In genomic region chr2:157736854-157737850, GRCm38 (mm10) we compare ENCODE assay signal across 8 mouse cellular contexts. TPM values are rescaled to one million over a fixed set of nuclear protein-coding genes. Genes with fewer than 3 reads are reported as not detected.
DNase-seq lines count a peak whose midpoint lies in the region; ATAC-seq and TF ChIP-seq lines count a peak whose summit lies in the region.

TSS of gene Ctnnbl1 (plus strand) at chr2:157737401.

- WGBS in forebrain, embryonic 10.5 days = 12% methylated on average over 44 of the region's 44 CpGs
- WGBS in heart, embryonic 15.5 days = 11% methylated on average over 44 of the region's 44 CpGs
- 9% methylated on average over 44 of the region's 44 CpGs for WGBS in liver, embryonic 14.5 days (ENCODE audit: insufficient replicate concordance)
- 12% methylated on average over 44 of the region's 44 CpGs for WGBS in neural tube, embryonic 11.5 days
- WGBS in stomach, postnatal 0 days = 11% methylated on average over 44 of the region's 44 CpGs

- H3K27me3 ChIP-seq in forebrain, embryonic 10.5 days (ENCODE audit: poor library complexity, severe bottlenecking) = no peaks in the 10 kb centered on the region
- no peaks in the 10 kb centered on the region for H3K27me3 ChIP-seq in heart, embryonic 15.5 days
- H3K27me3 ChIP-seq in liver, embryonic 14.5 days (ENCODE audit: control insufficient read depth, insufficient read depth, low read length) = no peaks in the 10 kb centered on the region
- no peaks in the 10 kb centered on the region for H3K27me3 ChIP-seq in neural tube, embryonic 11.5 days (ENCODE audit: control insufficient read depth, insufficient read depth, low read length)
- no peaks in the 10 kb centered on the region for H3K27me3 ChIP-seq in stomach, postnatal 0 days (ENCODE audit: control insufficient read depth, insufficient read depth, low read length)

- TF ChIP-seq EP300 in liver, embryonic 14.5 days (IDR thresholded peaks at IDR 0.05; ENCODE audit: low read depth) = no peak
- TF ChIP-seq EP300 in stomach, postnatal 0 days (optimal IDR thresholded peaks at IDR 0.05) = no peak

- TF ChIP-seq CTCF in liver, embryonic 14.5 days (IDR thresholded peaks at IDR 0.05; ENCODE audit: low read depth) = peak; percentile 15; the same call in 1 of the 2 replicates
- TF ChIP-seq CTCF in stomach, postnatal 0 days (IDR thresholded peaks at IDR 0.05; ENCODE audit: low read depth) = no peak

- H3K4me1 ChIP-seq in forebrain, embryonic 10.5 days = peaks cover 17% of the 10 kb centered on the region
- peaks cover 9% of the 10 kb centered on the region for H3K4me1 ChIP-seq in heart, embryonic 15.5 days (replicated peaks)
- peaks cover 6% of the 10 kb centered on the region in 2 experiments for H3K4me1 ChIP-seq in liver, embryonic 14.5 days (replicated peaks; ENCODE audit: control insufficient read depth in 2 of 2, insufficient read depth in 2 of 2, low read length in 1 of 2)
- peaks cover 3% of the 10 kb centered on the region for H3K4me1 ChIP-seq in neural tube, embryonic 11.5 days (ENCODE audit: control insufficient read depth, insufficient read depth, low read length)
- H3K4me1 ChIP-seq in stomach, postnatal 0 days (replicated peaks; ENCODE audit: control insufficient read depth, insufficient read depth) = 0 out of 2 replicates have a peak, but pooled peaks cover 2% of the 10 kb centered on the region

- H3K36me3 ChIP-seq in forebrain, embryonic 10.5 days (replicated peaks) = no peaks in the 10 kb centered on the region
- no peaks in the 10 kb centered on the region for H3K36me3 ChIP-seq in heart, embryonic 15.5 days
- no peaks in the 10 kb centered on the region for H3K36me3 ChIP-seq in liver, embryonic 14.5 days (replicated peaks; ENCODE audit: control insufficient read depth, insufficient read depth, low read depth)
- no peaks in the 10 kb centered on the region for H3K36me3 ChIP-seq in neural tube, embryonic 11.5 days (ENCODE audit: control insufficient read depth, insufficient read depth, low read length)
- no peaks in the 10 kb centered on the region for H3K36me3 ChIP-seq in stomach, postnatal 0 days (ENCODE audit: control insufficient read depth, insufficient read depth, low read length)

- H3K4me2 ChIP-seq in heart, embryonic 15.5 days = peak within 1 kb of the TSS; percentile 78
- peak within 1 kb of the TSS; percentile 90 for H3K4me2 ChIP-seq in liver, embryonic 14.5 days (ENCODE audit: low read depth)
- peak within 1 kb of the TSS; percentile 73 for H3K4me2 ChIP-seq in neural tube, embryonic 11.5 days (ENCODE audit: low read depth)
- H3K4me2 ChIP-seq in stomach, postnatal 0 days (replicated peaks; ENCODE audit: low read depth) = peak within 1 kb of the TSS; percentile 79

- peak; percentile 91 for ATAC-seq in heart, embryonic 15.5 days (replicated peaks; ENCODE audit: insufficient number of reproducible peaks, insufficient read depth, low FRiP score, low read depth)
- ATAC-seq in liver, embryonic 14.5 days (ENCODE audit: insufficient read depth) = peak; percentile 93
- ATAC-seq in neural tube, embryonic 11.5 days (ENCODE audit: insufficient read depth, low FRiP score, low TSS enrichment) = peak; percentile 90
- peak; percentile 97 for ATAC-seq in stomach, postnatal 0 days (ENCODE audit: low FRiP score, low TSS enrichment)

- H3K9ac ChIP-seq in heart, embryonic 15.5 days = peak within 1 kb of the TSS; percentile 71
- H3K9ac ChIP-seq in liver, embryonic 14.5 days (replicated peaks) = peak within 1 kb of the TSS; percentile 65
- H3K9ac ChIP-seq in neural tube, embryonic 11.5 days (ENCODE audit: low read length) = peak within 1 kb of the TSS; percentile 65
- peak within 1 kb of the TSS; percentile 74 for H3K9ac ChIP-seq in stomach, postnatal 0 days (ENCODE audit: low read length)

- H3K27ac ChIP-seq in forebrain, embryonic 10.5 days = peak within 1 kb of the TSS; percentile 81
- no peak within 1 kb of the TSS for H3K27ac ChIP-seq in heart, embryonic 15.5 days
- H3K27ac ChIP-seq in liver, embryonic 14.5 days = no peak within 1 kb of the TSS
- H3K27ac ChIP-seq in neural tube, embryonic 11.5 days (ENCODE audit: low read depth, low read length) = no peak within 1 kb of the TSS
- no peak within 1 kb of the TSS for H3K27ac ChIP-seq in stomach, postnatal 0 days (replicated peaks)

- H3K4me3 ChIP-seq in forebrain, embryonic 10.5 days = peak within 1 kb of the TSS; percentile 85
- peak within 1 kb of the TSS; percentile 73 for H3K4me3 ChIP-seq in heart, embryonic 15.5 days
- H3K4me3 ChIP-seq in liver, embryonic 14.5 days (ENCODE audit: insufficient read depth in 1 of 2, low read depth in 2 of 2, low read length in 2 of 2) = peak within 1 kb of the TSS; percentile 67 to 98
- peak within 1 kb of the TSS; percentile 63 for H3K4me3 ChIP-seq in neural tube, embryonic 11.5 days (ENCODE audit: low read depth, low read length)
- H3K4me3 ChIP-seq in stomach, postnatal 0 days (ENCODE audit: low read depth, low read length) = peak within 1 kb of the TSS; percentile 75

- no peaks in the 10 kb centered on the region for H3K9me3 ChIP-seq in forebrain, embryonic 10.5 days
- no peaks in the 10 kb centered on the region for H3K9me3 ChIP-seq in heart, embryonic 15.5 days (replicated peaks)
- H3K9me3 ChIP-seq in liver, embryonic 14.5 days (ENCODE audit: control insufficient read depth, low read length) = no peaks in the 10 kb centered on the region
- H3K9me3 ChIP-seq in neural tube, embryonic 11.5 days (ENCODE audit: control insufficient read depth, low read length) = no peaks in the 10 kb centered on the region
- no peaks in the 10 kb centered on the region for H3K9me3 ChIP-seq in stomach, postnatal 0 days (ENCODE audit: control insufficient read depth, low read length)

- DNase-seq in CD8-positive naive resting alpha-beta T cell, adult 2 months (ENCODE audit: low read depth in 2 of 2, low spot score in 2 of 2) = peak; percentile 97 to 99
- peak; percentile 100 for DNase-seq in c-Kit-positive CD71-negative TER-119-negative erythroid progenitor cells, embryonic 14.5 days (ENCODE audit: low read depth)
- peak; percentile 99 for DNase-seq in forebrain, embryonic 10.5 days (ENCODE audit: extremely low spot score, low spot score)
- peak; percentile 99 to 100 for DNase-seq in kidney, postnatal 25 days
- DNase-seq in liver, embryonic 14.5 days (ENCODE audit: low read depth in 3 of 3, low spot score in 3 of 3) = peak; percentile 97 to 98 (median 97)
- peak; percentile 100 for DNase-seq in neural tube, embryonic 11.5 days (ENCODE audit: low spot score)
- peak; percentile 98 for DNase-seq in stomach, postnatal 0 days (ENCODE audit: low spot score)

RNA-seq across cellular contexts. Expression of gene Ctnnbl1, which starts in this region (rescaled TPM):
- polyA plus RNA-seq in forebrain, embryonic 10.5 days (2016; fragmentation: Nextera tagmentation; extraction: Ambion mirVana) = 98.8 and 104 TPM in 2 replicates
- 27.3 and 34.8 TPM in 2 replicates for polyA plus RNA-seq in heart, embryonic 15.5 days (2015; fragmentation: Nextera tagmentation; extraction: Ambion mirVana)
- 8.2 and 11.6 TPM in 2 replicates for polyA plus RNA-seq in liver, embryonic 14.5 days (2012; rRNA removed)
- polyA plus RNA-seq in liver, embryonic 14.5 days (2014; fragmentation: Nextera tagmentation; extraction: Ambion mirVana) = 19.2 and 22.8 TPM in 2 replicates
- 96.5 and 106 TPM in 2 replicates for polyA plus RNA-seq in neural tube, embryonic 11.5 days (2014; fragmentation: Nextera tagmentation; extraction: Ambion mirVana)
- 23.9 and 24.5 TPM in 2 replicates for polyA plus RNA-seq in stomach, postnatal 0 days (2015; fragmentation: Nextera tagmentation; extraction: Ambion mirVana)
